Mouse (Mus musculus) c-Kit-positive CD71-positive TER-119-negative erythroid progenitor cells, embryonic 14.5 days (primary cell): ENCODE measurements around the gene Enoph1.

Experiments used
- DNase-seq: peaks from one replicate; pipeline ENCODE4 v3.0.0-alpha.2; 2013; ENCODE audit warnings: low read depth

The Enoph1 gene

DNA sequence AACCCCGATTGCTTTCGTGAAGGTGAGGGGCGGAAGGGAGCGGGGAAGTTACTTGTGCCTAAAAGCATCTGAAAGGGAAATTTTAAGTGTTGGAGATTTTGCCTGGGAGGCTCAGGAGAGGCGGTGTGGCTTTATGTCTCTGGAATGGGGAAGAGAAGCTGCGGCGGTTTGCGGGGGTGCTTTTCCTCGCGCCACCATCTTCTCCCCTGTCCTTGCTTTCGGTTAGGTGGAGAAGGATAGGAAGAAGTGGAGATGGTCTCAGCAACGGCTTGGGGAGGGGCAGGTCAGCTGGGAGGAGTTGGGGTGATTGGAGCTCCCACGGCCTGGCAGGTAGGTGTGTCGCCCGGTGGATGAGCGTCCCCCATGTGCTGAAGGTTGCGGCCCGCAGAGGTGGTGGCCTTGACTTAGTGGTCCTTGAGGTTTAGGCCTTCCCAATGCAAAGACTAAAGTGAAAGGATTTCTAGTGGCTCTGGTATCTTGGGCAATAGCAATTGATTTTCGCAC, 548 bp downstream of the Enoph1 start:
- DNase-seq: no peak

GRCm38 (mm10) chr5:100041272-100041671, 1.5 kb downstream of the Enoph1 start:
- no peak for DNase-seq

GRCm38 (mm10) chr5:100042467-100042866, 2.7 kb downstream of the Enoph1 start:
- no peak for DNase-seq

GRCm38 (mm10) chr5:100043361-100043760, 3.6 kb downstream of the Enoph1 start:
- no peak for DNase-seq

GRCm38 (mm10) chr5:100044030-100044429, 4.2 kb downstream of the Enoph1 start:
- DNase-seq: no peak

DNA sequence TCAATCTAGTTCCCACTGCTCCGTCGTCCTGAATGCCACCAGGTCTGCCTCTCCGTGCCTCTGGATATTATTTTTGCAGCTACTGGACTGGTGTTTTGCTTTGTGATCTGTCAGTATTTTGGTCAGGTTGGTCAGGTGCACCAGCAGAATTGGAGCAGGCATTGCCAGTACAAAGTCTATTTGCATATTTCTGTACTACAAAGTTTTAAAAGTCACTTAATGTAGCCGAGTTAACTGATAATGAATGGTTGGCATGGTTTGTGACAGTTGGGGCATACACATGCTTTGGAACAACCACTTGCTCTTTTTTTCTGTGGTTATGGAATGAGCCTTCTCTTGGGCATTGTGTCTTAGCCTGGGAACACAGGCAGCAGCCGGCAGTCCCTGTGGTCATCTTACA, 4.8 kb downstream of the Enoph1 start:
- no peak for DNase-seq

GRCm38 (mm10) chr5:100046096-100046495, 6.3 kb downstream of the Enoph1 start:
- no peak for DNase-seq

DNA sequence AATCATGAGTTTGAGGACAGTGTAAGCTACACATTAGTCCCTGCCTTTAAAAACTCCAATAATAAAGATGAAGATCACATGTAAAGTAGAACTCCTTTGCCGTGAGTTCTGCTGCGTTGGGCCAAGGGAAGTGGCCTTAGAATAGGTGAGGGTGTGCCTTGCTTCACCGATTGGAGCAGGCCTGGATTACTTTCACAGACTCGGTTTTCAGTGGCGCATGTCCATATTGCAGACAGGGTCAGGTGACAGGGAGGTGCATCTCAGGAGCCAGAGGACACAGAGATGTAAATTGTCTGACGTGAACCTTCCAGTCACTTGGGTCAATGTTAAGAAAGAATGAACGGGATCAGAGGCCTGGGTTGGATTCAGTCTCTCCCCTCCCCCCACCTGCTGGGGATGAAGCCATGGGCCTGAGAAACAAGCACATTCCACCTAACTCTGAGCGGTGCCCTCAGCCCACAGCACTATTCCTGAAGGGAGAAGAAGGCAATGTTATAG, 7.4 kb downstream of the Enoph1 start:
- no peak for DNase-seq

DNA sequence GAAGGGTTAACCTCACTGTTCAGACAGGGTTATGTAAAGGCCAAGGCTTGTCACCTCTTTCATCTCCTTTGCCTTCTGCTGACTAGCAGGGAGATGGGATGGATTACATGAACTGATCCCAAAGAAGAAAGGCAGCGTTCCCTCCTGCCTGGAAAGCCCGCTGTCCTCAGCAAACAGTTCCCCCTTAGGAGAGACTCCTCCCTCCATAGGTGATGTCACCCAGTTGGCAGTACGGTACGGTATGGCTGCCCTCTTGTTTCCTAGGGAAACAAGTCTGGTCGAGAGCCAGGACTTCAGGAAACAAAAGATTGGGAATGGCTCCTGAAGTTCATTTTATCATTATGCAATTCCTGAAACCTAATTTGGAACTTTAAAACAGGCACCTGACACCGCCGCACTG, 8.1 kb downstream of the Enoph1 start:
- DNase-seq: no peak

DNA sequence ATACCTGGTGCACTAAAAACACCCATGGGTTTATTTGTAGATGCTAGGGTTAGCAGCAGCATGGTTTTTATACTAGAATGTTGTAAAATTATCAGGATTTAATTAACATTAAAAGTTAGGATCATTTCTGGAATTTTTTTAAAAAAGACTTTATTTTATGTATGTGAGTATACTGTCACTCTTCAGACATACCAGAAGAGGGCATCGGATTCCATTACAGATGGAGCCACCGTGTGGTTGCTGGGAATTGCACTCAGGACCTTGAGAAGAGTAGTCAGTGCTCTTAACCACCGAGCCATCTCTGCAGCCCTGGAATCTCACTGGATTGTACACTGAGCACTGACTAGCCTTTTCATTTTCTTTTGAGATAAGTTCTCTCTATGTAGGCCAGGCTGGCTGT, 10.1 kb downstream of the Enoph1 start:
- DNase-seq: no peak

DNA sequence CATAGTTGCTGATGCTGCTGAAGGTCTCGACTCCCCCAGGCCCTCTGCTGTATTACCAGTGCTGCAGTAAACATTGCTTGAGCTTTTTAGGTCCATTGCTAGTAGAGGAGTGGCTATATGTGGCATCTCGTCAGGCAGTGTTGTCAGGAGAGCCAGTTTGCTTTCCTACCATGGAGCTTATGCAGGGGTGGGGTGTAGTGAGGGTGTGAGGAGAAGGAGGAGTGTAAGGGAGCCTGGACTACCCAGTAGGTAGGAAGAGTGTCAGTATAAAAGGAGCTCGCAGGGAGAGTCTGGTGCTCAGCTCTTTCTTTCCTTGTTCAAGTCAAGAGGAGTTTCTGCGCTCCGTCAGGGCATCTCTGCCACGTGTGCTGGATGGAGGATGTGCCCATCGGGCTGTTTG, 12.9 kb downstream of the Enoph1 start:
- DNase-seq: no peak

DNA sequence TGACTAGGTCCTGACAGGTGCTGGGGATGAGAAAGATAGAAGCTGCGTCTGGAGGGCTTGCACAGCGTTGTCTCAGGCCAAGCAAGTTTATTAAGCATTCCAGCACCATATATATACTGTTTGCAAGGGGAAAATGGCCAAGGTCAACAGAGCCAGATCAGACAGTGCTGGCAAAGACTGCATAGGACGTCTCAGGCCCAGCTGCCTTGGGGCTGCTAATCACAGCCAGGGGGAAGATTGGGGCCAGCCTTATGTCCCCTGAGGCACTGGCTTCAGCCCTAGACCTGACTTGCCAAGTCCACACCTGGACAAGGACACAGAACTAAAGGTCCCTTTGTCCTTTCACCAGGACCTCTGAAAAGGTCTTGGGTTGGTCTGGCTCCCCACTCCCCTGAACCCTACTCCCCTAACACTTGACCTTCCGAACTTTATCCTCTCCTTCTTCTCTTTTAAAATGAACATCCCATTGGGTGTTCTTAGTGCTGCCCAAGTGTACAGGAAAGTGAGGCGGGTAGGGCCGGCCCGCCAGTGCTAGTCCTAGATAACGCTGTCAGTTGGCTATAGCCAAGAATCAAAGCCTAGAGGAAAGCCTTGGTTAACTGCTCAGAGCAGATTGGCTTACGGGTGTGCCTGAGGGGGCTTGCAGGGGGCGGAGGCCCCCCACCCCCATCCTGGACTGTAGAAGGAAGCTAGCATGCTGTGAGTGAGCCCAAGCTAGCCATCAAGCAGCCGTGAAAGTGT, 15.2 kb downstream of the Enoph1 start:
- DNase-seq: no peak

- no peak for DNase-seq
Observed at GRCm38 (mm10) chr5:100055866-100056369, 16.1 kb downstream of the Enoph1 start.

- DNase-seq: no peak
Observed at GRCm38 (mm10) chr5:100057461-100058209, 17.9 kb downstream of the Enoph1 start.

DNA sequence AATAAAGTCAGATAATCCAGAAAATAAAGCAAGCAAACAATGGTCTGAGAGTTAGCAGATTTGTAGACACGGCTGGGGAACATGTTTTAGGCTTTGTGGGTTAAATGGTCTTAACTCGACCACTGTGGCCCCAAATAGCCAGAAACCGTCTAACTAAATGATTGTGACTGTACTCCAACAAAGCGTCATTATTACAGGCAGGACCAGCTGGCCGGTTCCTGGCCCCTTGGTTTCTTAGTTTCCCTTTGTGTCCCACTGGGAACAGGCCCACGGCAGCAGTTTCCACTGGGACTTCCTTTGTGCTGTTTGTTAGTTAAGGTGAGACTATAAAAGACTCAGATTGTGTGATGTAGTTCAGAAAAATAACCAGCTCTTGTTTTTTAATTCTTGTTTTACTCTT, 18.9 kb downstream of the Enoph1 start:
- DNase-seq: no peak

GRCm38 (mm10) chr5:100059326-100059725, 19.5 kb downstream of the Enoph1 start:
- no peak for DNase-seq

DNA sequence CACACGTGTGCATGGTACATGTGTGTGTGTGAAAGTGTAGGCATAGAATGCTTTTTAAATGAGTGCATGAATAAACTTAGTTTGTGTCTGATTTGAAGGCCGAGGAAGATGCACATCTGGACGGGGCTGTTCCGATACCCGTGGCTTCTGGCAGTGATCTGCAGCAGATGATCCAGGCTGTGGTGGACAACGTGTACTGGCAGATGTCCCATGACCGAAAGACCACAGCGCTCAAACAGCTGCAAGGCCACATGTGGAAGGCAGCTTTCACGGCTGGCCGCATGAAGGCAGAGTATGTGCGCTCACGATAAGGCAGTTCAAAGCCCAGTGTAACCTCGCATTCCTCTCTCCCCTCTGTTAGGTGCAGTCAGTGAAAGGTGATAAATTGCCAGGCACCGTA, 21.1 kb downstream of the Enoph1 start:
- no peak for DNase-seq

DNA sequence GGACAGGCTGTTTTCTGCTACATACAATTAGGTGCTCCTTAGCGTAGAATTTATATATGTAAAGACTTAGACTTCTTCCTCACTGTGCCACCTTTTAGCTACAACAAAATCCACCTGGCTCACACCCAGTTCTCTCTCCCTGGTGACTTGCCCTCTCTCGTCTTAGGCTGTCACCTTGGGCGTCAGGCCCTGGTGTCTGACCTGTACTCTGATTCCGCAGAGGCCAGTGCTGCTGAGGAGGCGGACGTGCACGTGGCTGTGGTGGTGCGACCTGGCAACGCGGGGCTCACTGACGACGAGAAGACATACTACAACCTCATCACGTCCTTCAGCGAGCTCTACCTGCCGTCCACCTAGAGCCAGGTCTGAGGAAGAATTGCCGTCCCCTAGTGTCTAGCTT, 27.8 kb downstream of the Enoph1 start:
- DNase-seq: no peak

GRCm38 (mm10) chr5:100069526-100069925, 29.7 kb downstream of the Enoph1 start:
- DNase-seq: no peak

- DNase-seq: peak; percentile 78
Observed at GRCm38 (mm10) chr5:100070255-100070654, 30.5 kb downstream of the Enoph1 start.

- DNase-seq: no peak
Observed at GRCm38 (mm10) chr5:100071541-100071940, 31.8 kb downstream of the Enoph1 start.

GRCm38 (mm10) chr5:100072557-100072956, 32.8 kb downstream of the Enoph1 start:
- DNase-seq: no peak

DNA sequence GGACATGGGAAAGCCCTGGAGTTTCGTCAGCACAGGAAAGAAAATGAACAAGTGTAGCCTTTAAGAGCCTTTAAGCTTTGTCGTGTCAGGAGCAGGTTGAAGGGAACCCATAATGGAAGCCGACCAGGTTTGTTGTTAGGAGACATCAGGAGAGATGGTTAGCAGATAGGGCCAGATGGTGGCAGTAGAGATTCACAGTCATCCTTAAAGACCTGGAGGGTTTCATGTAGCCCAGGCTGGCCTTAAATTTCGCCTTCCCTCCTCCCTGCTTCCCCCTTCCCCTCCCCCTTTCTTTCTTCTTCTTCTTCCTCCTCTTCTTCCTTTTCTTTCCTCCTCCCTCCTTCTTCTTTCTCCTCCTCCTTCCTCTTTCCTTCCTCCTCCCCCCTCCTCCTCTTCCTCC, 34.8 kb downstream of the Enoph1 start:
- DNase-seq: no peak
